Mouse (Mus musculus): ENCODE measurements at regions not wholly inside any gene's neighbourhood (a gene's known extent, or its start where the extent isn't known, plus 50 kb on each side); places are given as distances from the start of the nearest gene placed in this dataset.
"Not testable (repeated sequence)": the region's sequence is repeated elsewhere in the genome, so short reads cannot be mapped to it uniquely, and the experiment has no call there.

DNA sequence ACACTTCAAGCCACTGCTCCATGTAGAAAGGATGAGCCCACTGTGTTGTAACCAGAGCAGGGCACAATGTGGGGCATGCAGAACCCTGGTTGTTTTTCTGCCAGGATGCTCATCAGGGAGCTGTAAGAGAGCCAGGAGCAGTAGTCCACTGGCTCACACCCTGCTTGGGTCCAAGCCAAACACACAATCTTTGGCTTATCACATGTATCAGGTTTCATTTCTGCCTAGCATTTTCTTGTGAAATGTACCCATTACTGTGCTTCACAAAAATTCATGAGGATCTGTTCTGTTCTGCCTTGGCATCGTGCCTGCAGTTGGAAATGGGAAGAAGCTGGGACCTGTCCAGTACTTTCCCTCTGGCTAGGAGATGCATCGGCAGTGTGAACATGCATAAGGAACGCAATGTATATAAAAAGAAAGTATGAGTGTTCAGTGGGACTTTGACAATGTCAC, 491.6 kb upstream of the Igfbp3 start:
- peak; percentile 16 for DNase-seq (ENCODE audit: low spot score)

DNA sequence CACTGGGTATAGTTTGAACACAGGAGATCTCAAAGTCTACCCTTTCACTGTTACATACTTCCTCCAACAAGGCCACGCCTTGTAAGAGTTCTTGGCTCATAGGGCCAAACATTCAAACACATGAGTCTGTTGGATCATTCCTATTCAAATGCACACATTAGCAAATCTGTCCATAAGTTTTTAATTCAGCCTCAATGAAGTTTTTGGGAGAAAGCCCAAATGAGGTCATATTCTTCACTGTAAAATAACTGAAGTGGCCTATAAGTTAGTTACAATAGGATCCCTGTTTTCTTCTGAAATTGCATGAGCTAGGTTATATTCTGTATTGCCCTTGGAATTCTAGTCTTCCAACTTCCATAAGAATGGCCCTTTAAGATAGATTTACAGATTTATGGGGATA, 483.9 kb upstream of the Igfbp3 start:
- no peak for DNase-seq (ENCODE audit: low spot score)

DNA sequence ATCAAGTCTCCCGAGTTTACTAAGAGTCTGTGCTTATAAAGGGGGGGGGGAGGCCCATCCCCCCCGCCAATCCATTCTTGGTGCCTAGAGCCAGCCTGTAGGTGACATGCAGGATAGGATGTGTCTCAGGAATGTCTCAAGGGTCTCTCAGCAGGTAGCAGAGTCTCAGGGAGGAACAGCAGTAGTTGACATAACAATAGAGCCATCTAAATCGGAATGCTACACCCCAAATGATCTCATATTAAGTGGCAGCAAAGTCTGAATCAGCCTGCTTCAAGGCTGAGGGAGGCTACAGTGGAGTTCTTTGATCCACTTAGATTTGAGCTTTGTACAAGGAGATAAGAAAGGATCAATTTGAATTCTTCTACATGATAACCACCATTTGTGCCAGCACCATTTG, 476.0 kb upstream of the Igfbp3 start:
- DNase-seq (ENCODE audit: low spot score) = not testable (repeated sequence)

DNA sequence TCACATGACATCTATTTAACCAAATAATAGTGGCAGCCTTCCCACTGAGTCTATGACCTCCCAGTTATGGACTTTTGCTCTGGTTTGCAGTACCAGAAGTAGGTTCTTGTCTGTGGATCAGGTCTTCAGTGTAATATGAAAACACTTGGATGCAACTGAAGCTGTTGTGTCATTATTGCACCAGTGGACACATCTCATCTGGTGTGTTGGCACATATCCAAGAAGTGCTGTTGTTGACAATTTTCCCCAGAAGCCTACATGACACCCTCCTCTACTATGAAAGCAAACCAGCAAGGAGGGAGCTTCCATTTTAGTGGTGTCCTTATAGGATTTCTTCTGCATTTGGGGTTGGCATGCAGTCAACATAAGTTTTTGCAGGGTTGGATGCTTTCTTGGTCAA, 459.1 kb upstream of the Igfbp3 start:
- DNase-seq (ENCODE audit: low spot score) = no peak

DNA sequence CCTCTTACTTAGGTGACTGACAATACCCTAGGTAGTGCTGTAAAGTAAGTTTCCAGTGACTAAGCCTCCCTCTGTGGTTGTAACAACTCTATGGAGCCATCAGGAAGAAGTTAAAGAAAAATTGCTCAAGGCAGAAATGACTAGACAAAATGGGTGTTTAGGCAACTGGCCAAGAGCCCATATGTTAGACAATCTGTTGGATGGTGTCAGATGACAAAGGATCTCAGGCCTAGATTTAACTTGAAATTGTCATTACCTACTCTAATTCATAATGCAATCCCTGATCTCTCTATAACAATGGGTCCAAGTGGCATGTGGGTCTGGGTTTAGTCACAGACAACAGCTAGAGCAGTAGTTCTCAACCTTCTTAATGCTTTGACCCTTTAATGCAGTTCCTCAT, 416.9 kb upstream of the Igfbp3 start:
- no peak for DNase-seq (ENCODE audit: low spot score)

DNA sequence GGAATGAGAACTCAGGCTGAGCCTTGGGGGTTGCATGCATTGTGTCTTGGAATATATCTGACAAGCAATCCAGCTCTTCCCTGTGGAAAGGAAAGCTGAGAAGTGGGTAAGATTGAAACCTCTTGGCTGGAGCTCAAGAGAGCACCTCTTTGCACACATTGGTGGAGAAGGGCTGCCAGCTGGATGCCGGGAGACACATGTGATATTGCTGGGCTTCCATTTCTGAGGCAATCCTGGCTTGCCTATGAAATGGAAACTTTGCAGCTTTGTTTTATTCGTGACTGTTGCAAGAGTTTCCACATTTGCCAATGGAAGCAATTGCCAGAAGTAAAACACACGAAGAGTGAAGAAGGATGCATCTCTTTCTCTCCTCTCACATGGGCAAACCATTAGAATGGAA, 411.5 kb upstream of the Igfbp3 start:
- DNase-seq (ENCODE audit: low spot score) = peak; percentile 17

DNA sequence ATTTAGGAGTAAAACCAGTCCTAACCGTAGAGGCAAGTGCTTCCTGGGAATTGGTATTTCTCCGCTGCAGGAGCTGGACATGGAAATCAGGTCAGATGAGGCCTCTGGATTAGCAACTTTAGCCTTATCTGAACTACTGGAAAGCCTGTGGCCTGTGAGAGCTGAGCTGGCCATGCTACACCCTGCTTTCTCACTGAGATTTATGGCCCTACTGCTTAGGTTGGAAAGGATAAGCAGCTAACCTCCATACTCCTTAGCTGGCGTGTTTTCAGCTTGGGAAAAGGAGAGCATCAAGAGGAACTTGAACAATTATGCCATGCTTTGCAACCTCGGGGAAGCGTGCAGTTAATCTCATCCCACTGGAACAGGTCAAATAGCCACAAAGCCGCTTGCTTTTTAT, 406.6 kb upstream of the Igfbp3 start:
- DNase-seq (ENCODE audit: low spot score) = peak; percentile 14

DNA sequence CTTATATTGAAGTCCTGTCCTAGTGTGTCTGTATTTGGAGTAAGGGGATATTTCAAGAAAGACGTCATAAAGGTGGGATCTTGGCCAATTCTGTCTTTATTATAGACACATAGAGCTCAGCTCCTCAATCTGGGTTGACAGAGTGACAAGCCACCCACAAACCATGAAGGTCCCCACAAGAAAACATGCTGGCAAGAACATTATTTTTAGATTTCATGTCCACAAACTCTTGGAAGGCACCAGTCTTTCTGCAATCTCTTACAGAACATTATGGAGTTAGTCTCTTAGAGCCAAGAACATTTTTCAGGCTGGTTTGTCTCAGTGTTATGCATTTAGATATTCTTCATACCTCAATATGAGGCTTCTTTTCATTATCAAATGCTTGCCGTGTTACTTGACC, 397.0 kb upstream of the Igfbp3 start:
- no peak for DNase-seq (ENCODE audit: low spot score)

DNA sequence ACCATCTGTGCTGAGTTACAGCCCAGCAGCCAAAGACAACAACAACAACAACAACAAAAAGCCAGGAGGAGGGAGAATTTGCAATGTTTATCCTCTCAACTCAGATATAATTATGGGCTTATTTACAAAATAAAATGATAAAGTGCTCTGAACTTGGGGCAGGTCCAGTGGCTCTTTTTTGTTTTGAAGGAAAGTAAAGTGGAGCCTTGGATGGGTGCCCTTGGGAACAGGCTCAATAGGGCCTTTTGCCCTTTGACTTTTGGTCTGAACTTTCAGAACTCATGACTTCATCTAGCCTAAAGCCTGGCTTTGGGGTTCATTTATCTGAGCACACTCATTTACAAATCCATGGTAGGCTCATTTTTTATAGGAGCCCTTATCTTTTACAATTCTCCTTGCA, 396.2 kb upstream of the Igfbp3 start:
- no peak for DNase-seq (ENCODE audit: low spot score)

DNA sequence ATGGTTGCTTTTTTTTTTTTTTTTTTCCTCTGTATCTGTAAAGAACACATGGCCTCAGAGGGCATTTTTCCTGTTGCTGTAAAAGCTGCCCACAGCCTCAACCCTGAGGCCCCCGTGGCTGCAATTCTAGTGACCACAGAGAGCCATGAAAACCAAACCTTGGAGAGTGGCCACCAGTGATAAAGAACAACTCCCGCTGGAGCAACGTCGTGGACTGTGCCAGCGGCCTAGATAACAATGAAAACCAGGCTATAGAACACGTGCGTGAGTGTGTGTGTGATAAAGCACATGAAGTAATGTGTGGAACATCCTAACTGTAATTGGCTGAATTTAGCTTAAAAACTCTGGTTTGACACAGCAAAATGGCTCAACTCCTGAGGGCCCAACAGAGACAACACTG, 392.9 kb upstream of the Igfbp3 start:
- no peak for DNase-seq (ENCODE audit: low spot score)

DNA sequence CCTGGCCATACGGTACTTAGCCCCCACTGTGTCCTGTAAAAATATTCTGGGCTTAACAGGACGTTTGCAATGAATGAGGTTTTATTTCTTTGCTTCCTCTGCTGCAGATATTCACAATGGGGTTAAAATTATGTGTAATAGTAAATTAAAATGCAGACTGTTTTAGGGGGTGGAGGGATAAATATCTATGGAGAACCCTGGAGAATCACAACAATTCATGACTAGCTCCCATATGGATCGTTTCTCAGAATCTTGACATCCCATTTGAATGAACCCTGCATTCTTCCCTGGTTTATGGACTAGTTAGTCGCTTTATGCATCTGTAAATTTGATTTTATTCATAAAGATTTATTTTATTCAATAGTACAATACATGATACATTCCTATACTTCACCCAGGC, 378.3 kb upstream of the Igfbp3 start:
- DNase-seq (ENCODE audit: low spot score) = no peak

DNA sequence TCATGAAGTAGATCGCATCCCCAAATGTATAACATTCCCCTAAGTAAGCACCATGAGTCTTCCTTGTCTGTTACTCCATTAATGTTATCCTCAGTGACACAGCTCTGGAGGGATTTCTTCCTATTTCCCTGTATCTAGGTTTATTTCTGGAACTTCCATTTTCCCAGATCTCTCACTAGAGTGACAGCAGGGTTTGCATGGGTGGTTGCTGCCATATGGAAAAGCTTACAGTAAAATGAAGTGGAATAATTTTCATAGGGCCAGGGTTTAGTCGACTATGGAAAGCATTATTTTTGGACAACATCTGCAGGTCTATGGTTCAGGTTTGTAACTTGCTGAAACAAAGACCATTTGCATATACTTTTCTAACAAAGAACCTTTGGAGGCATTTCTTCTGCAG, 369.6 kb upstream of the Igfbp3 start:
- DNase-seq (ENCODE audit: low spot score) = no peak

DNA sequence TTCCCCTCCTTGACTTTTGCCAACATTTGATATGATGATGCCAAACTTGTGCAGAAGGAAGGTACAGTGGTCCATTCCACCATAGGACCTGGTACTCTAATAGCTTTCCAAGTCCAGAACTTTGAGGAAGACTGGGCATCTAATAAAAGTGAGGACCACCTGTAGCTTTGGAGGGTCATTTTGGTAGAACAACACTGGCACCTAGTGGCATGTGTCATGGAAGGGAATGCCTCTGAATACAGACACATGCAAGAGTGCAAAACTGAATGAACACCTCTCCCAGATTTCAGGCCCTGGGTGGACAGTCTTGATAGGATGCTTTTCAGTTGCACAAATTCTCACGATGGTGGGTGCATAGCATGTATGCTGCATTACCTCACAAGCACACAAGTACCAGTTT, 354.8 kb upstream of the Igfbp3 start:
- no peak for DNase-seq (ENCODE audit: low spot score)

DNA sequence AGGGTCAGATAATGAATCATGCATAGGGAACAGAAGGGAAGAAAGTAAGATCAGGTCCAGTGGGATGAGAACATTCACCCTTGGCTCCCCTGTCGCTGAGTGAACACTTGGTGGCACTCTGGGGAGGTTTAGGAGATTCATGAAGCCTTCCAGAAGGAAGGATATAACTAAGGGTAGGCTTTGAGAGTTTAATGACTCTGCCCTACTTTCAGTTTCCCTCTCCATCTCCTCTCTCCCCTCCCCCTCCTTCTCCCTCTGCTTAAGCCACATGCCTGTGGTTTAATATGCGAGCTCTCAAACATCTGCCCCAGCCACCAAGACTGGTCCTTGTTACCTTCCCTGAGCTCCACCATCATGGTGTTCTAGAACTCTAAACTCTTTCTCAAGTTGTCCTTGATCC, 348.3 kb upstream of the Igfbp3 start:
- DNase-seq (ENCODE audit: low spot score) = no peak

DNA sequence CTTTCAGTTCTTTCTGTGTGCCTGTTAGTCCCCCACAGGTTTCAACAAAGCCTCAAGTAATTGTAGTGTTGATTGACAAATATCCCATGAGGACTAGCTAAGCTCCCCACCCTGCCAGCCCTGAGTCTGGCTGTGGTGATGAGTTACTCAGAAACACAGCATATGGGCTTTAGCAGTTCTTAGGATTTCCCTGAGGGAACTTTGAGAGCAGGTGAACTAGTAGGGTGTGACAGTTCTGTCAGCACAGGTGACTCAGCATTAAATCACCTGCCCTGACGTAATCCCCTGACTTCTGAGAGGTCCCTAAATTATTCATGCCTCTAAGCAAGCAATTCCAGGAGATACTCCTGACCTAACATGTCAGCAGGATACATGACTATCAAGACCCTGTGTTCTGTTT, 347.7 kb upstream of the Igfbp3 start:
- peak; percentile 14 for DNase-seq (ENCODE audit: low spot score)

DNA sequence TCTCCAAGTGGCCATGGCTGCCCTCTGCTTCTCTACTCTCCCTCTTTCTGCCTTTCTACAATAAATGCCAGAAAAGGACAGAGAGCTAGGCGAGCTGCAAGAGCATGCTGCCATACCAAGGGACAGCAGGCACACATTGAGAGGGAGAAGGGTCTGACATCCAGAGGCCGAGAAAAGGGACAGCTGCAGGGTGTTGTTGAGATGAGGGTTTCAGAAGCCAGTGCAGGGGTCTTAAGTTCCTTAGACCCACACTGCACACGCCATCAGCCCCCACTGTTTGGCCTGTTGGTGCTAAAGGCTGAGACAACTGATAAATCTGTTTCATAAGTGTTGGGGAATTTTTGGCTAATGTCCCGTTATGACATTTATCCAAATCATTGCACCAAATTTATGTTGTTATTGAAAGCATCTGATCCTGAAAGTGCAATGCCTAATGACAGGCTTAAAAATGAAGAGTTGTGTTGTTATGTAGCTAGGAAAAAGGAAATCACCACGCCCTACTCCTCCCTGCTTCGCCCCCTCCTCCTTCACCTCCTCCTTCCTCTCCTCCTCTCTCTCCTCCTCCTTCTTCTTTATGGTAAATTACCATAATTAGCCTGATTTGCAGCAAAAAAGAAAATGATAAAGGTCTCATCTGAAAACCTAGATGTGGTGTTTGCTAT, 342.0 kb upstream of the Igfbp3 start:
- DNase-seq (ENCODE audit: low spot score) = no peak

DNA sequence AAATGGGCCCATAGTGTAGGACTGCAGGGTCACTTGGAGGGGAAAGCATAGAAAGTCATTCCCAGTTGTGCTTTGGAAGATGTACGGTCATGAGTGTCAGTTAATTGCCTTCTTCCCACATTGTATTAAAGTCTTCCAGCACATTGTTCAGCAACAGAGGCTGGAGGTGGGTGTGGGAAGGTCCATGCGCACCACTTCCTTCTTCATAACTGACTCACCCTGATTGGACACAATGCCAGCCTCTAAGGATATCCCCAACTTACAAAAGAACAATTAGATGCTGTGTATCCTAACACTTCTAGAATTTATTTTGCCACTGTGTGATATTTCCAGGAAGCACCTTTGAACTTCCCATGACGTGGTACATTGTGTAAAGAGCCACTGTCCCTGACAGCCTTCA, 338.4 kb upstream of the Igfbp3 start:
- no peak for DNase-seq (ENCODE audit: low spot score)

DNA sequence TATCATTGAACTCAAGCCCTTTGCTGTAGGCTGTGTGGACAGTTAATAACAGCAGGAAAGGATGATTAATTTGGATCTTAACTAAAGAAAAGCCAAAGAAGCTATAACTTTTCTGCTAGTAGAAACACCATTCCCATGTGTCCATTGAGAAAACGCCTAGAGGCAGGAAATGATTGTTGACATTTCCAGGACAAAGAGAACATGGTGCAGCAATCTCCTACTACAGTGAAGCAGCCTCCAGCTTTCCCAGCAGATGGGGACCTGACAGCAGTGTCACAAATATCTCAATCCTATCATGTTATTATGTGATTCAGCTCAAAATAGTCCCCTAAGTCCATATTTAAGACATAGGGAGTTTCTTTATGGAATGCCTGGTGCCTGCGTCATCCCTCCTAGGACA, 334.1 kb upstream of the Igfbp3 start:
- DNase-seq (ENCODE audit: low spot score) = no peak

DNA sequence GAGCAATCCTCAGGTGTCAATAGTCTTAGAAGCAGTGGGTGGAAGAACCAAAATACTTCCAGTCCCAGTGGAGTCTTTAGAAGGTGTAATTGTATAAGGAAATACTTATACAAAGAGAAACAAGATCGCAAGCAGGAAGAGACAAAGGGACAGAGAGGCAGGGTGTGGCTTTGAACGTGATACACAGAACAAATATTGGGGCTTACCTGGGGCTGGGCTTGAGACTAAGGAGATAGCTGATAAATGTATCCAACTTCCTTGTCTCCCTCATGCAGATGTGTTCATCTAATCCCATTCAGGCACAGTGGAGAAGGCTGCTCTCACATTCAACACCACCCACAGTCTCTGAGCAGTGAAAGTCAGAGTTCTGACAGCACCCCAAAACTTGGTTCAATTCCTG, 331.9 kb upstream of the Igfbp3 start:
- no peak for DNase-seq (ENCODE audit: low spot score)

DNA sequence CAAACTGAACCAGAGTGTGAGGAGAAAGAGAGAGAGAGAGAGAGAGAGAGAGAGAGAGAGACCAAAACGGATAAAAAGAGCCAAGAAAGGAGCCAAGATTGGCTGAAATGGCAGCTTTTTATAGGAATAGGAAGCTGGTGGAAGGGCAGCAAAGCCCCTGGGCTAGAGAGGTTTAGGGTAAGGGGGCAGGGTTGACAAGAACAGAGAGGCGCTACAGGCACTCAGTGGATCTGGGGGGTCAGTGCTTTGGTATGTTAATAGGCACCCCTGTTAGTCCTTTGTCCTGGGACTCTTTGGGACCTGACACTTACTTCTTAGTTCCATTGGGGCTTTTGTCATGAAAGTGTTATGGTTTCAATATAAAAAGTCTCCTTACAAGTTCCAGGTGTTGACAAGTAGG, 320.9 kb upstream of the Igfbp3 start:
- DNase-seq (ENCODE audit: low spot score) = no peak

DNA sequence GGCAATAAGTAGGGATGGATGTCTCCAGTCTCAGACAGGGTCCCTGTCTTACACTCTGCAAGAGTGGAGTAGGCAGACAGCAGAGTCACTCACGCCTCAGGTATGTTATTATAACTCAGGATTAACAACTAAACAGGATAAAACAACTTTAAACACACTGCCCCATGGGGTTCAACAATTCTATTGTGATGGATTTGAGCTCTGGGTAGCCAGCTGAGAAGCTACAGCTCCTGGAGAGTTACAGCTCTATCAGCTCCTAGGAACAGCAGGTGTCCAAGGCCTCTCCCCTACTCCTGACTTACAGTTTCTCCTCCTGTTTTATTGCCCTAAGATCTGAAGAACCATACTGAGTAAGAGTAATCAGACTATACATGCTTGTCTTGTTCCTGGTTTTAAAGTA, 319.6 kb upstream of the Igfbp3 start:
- no peak for DNase-seq (ENCODE audit: low spot score)

DNA sequence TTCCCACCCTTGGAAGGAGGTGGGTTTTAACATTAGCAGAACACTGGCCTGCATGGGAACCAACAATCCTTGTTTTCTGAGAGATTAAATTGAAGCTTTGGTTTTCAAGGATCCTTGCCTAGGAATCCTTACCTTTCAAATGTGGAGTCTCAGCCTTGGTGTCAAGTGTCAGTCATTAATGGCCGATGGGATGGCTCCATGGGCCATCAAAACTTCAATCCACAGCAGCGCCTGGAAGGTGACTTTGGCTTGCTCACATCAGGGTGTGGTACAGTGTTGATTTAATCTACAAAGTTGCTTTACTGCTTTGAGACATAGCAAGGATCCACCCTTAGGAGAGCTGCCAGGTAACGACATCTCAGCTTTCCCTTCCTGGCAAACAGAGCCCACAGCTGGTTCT, 318.1 kb upstream of the Igfbp3 start:
- no peak for DNase-seq (ENCODE audit: low spot score)

DNA sequence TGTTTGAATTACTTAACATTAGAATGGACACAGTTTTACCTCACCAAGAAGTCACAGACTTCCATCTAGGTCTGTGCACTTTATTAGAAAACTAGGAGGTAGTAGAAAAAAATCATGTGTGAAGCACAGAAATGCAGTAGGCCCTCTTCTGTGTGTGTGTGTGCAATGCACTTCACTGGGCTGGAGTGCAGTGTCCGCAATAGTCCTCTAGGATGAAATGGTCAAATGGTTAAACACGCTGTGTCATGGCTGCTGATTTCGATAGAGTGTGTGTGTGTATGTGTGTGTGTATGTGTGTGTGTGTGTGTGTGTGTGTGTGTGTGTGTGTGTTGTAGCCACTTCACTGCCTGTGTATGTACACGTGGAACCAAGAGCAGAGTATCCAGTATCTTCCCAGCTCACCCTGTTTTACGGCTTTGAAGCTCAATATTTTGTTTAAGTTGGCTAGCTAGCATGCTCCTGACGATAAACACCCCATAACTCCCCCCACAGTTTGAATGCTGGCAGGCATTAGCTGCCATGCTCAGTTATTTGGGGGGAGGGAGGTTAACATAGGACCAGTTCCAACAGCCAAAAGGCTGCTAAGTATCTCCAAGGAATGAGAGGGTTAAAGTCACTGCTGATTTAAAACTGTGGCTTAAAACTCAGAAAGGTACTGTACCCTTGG, 316.9 kb upstream of the Igfbp3 start:
- no peak for DNase-seq (ENCODE audit: low spot score)

DNA sequence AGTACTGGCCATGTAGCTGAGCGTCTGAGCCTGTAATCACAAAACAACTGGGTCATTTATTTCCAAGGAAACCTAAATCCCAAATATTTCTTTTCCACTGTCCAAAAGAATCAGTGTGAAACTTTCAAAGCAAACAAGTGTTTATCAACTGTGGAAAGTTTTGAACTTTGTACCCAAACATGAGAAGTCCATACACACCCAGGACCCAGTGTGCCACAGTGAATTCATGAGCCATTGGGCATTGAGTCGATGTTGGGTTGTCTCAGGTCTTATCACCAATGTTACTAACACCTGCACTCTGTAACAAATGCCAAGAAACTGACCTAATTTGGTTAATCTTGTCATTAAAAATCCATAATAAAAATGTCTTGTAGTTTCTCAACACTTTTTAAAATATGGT, 305.8 kb upstream of the Igfbp3 start:
- no peak for DNase-seq (ENCODE audit: low spot score)

Data from urinary bladder, postnatal 14 days (tissue).